Mouse (Mus musculus) thymus, postnatal 36 days (tissue): ENCODE measurements around the gene Zbtb16.

Source experiments
- DNase-seq, 2 experiments: peaks; one replicate each; pipeline ENCODE4 v3.0.0; 2022; ENCODE audit warnings: mixed read lengths in 2 of 2

Zbtb16 gene

GRCm38 (mm10) chr9:48824533-48825130, 11.4 kb downstream of the Zbtb16 start:
- DNase-seq: no peak

GRCm38 (mm10) chr9:48823851-48824250, 12.2 kb downstream of the Zbtb16 start:
- DNase-seq: no peak

GRCm38 (mm10) chr9:48823319-48823705, 12.7 kb downstream of the Zbtb16 start:
- no peak for DNase-seq

DNA sequence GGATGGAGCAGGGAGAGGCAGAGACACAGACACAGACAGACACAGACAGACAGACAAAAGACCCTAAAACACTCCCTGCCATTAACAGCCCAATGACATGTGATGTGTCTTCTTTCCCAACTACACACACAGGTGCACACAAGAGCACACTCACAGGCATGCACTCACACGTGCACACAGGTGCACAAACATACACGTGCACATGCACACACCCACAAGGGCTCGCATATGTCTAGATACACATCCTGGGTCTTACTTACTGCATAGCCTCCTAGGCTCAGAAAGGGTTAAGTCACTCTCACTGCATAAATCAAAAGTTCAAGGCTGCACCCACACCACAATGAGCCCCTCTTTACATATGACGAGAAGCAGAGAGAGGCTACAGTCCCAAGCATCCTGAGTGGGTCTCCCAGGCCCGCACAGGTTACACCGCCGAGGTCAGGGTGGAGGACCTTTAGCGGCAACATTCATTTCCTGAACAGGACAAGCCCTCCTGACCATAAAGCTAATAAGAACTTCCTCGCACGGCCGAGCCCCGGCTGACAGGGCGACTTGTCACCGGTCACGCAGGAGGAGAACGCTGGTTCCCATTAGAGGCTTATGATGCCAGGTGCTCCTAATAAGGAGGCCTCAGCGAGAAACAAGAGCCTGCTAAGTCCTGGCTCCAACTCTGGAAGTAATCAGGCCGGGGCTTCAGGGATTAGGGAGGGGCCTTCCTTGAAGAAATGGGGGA, 13.3 kb downstream of the Zbtb16 start:
- no peak for DNase-seq

- DNase-seq: no peak
Measured at GRCm38 (mm10) chr9:48821916-48822585, 14.0 kb downstream of the Zbtb16 start.

- no peak for DNase-seq
Measured at GRCm38 (mm10) chr9:48821431-48821830, 14.6 kb downstream of the Zbtb16 start.

GRCm38 (mm10) chr9:48820791-48821190, 15.2 kb downstream of the Zbtb16 start:
- DNase-seq: no peak

GRCm38 (mm10) chr9:48819695-48820094, 16.3 kb downstream of the Zbtb16 start:
- no peak for DNase-seq

GRCm38 (mm10) chr9:48819137-48819536, 16.9 kb downstream of the Zbtb16 start:
- DNase-seq: no peak

- DNase-seq: no peak
Measured at GRCm38 (mm10) chr9:48817907-48818306, 18.1 kb downstream of the Zbtb16 start.

GRCm38 (mm10) chr9:48817399-48817793, 18.6 kb downstream of the Zbtb16 start:
- no peak for DNase-seq

GRCm38 (mm10) chr9:48816678-48817398, 19.2 kb downstream of the Zbtb16 start:
- DNase-seq: no peak

DNA sequence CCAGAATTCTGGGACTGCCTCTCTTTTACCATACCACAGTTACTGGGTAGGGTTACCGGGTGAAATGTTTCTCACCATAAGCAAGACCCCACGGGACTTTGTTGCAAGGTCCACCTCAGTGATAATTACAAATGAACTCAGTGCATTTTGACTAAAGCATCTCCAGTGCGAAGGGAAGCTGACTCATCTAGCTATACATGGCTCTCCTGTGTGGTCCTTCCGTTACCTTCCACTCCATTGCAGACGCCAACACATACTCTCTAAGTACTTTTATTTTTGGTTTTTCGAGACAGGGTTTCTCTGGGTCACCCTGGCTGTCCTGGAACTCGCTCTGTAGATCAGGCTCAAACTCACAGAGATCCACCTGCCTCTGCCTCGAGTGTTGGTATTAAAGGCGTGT, 19.9 kb downstream of the Zbtb16 start:
- DNase-seq: no peak

DNA sequence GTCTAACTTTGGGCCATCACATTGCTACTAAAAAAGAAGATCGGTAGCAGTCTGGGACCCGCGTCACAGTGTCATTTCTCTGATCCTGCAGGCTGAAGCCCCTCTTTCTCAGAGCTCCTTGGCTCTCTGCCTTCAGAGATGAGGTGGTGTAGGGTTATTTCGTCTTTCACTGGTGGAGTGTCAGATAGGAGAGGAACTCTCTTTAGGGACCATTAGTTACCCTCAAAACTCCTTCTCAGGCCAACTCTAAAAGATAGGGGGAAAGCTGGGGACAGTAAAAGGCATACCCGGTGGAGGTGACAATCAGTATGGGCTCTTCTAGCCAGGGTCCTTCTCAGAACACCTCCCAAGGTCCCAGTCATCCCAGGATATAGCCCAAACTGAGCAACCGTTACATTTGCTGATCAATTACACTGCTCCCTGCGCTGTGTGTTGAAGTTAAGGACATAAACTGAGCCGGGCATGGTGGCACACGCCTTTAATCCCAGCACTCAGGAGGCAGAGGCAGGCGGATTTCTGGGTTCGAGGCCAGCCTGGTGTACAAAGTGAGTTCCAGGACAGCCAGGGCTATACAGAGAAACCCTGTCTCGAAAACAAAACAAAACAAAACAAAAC, 21.0 kb downstream of the Zbtb16 start:
- no peak for DNase-seq

- DNase-seq: no peak
Measured at GRCm38 (mm10) chr9:48813960-48814880, 21.8 kb downstream of the Zbtb16 start.

DNA sequence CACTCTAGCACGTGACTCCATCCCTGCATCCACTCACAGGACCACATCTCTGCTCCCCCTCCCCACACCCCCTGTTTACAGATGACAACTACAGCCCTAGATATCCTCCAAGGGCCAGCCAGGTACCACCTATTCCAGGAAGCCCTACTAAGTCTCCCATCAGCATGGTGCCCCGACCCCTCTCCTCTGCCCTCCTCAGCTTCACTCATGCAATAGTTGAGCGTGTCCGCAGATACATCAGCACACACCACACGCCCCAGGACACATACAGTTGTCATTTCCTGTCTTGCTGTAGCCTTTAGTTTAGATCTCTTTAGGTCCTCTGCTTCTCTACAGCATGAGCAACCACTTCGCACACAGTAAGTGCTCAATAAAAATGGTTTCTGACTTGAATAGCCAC, 23.7 kb downstream of the Zbtb16 start:
- no peak for DNase-seq

- no peak for DNase-seq
Measured at GRCm38 (mm10) chr9:48806591-48806990, 29.4 kb downstream of the Zbtb16 start.

DNA sequence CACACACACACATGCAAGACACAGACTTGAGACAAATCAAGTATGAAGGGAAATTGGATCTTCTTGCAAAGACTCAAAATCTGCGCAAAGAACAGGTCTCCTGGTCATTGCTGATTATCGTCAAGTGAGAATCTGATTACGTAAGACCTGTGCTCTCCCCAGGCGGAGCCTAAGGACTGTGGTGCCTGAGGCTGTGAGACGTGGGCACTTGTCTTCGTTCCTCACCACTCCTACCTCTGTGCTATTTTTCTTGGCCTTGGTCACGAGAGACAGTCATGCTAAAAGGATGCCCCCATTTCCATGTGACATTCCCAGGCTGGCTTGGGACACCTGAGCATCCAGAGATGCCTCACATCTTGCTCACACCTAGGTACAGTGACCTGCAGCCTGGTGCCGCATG, 30.2 kb downstream of the Zbtb16 start:
- no peak for DNase-seq

GRCm38 (mm10) chr9:48804509-48804908, 31.5 kb downstream of the Zbtb16 start:
- DNase-seq: no peak

GRCm38 (mm10) chr9:48803460-48804240, 32.4 kb downstream of the Zbtb16 start:
- no peak for DNase-seq

DNA sequence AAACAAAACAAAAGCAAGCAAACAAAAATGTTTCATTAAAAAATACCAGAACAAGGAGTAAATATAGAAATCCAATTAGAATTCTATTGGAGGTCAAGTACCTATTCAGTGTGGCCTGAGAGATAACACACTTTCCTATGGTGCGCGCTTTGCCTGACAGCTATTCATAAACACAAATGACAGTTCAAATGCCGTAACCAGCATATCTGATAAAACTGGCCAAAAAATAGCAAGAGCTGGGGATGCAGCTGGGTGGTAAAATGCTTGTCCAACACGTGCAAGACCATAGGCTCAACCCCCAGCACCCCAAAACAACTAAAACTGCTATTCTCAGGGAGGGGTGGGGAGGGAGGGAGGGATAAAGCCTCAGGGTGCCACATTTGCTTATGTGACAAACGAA, 33.6 kb downstream of the Zbtb16 start:
- no peak for DNase-seq
